Mouse (Mus musculus) erythroid progenitor cell, adult 5-6 weeks (primary cell): ENCODE data around the gene Ebf4. TPM values are rescaled to one million over a fixed set of nuclear protein-coding genes. Genes with fewer than 3 reads are reported as not detected.

ENCODE experiments used
- ATAC-seq: replicated peaks from 2 replicates; pipeline ENCODE4 v1.8.0; 2016; ENCODE audit warnings: moderate number of reproducible peaks, mild to moderate bottlenecking, moderate TSS enrichment, inconsistent platforms; ENCODE audit not compliant: poor library complexity, low FRiP score, severe bottlenecking
- total RNA-seq, 2 experiments: library from RNA; stranded (forward) in 1 of 2; stranded (reverse) in 1 of 2; fragments of 150-400 nt in 1 of 2; fragments of 186-747, 209-891 nt in 1 of 2; gene quantifications; 2 replicates each; pipeline versions ENCODE4 v1.2.3 to v1.2.4; 2015 to 2017; ENCODE audit warnings: low replicate concordance in 2 of 2

Gene Ebf4
- not detected in 2 replicates for total RNA-seq (2015; ENCODE audit: low replicate concordance)
- total RNA-seq (2017; ENCODE audit: low replicate concordance): 0.64 TPM in 1 of 2 replicates, not detected in the other

- no peak for ATAC-seq
These were observed at the start of gene Ebf4 for GRCm38 (mm10) chr2:130294936-130295277. Ebf4 (plus strand) TSS chr2:130295169.

- ATAC-seq: peak; percentile 72; the same call in 1 of the 2 replicates
These were observed 48.1 kb upstream of the Ebf4 start for GRCm38 (mm10) chr2:130246912-130247311.

- ATAC-seq: no peak; the same call in 1 of the 2 replicates
These were observed 46.7 kb upstream of the Ebf4 start for GRCm38 (mm10) chr2:130248226-130248625.

- ATAC-seq: no peak
These were observed 38.2 kb upstream of the Ebf4 start for GRCm38 (mm10) chr2:130256762-130257161.

GRCm38 (mm10) chr2:130260822-130261221, 34.1 kb upstream of the Ebf4 start:
- ATAC-seq: no peak

GRCm38 (mm10) chr2:130261914-130262313, 33.1 kb upstream of the Ebf4 start:
- no peak for ATAC-seq

GRCm38 (mm10) chr2:130262398-130262797, 32.6 kb upstream of the Ebf4 start:
- ATAC-seq: peak; percentile 84

GRCm38 (mm10) chr2:130265520-130265919, 29.4 kb upstream of the Ebf4 start:
- peak; percentile 55 for ATAC-seq

- no peak for ATAC-seq
These were observed 26.9 kb upstream of the Ebf4 start for GRCm38 (mm10) chr2:130268074-130268473.

GRCm38 (mm10) chr2:130273732-130274131, 21.2 kb upstream of the Ebf4 start:
- ATAC-seq: peak; percentile 49

GRCm38 (mm10) chr2:130274149-130274861, 20.7 kb upstream of the Ebf4 start, which contains the start of gene Nop56:
Nop56 (plus strand) TSS chr2:130274430.
- ATAC-seq: peak; percentile 93

GRCm38 (mm10) chr2:130274862-130275261, 20.1 kb upstream of the Ebf4 start:
- no peak for ATAC-seq

GRCm38 (mm10) chr2:130275649-130276048, 19.3 kb upstream of the Ebf4 start:
- ATAC-seq: peak; percentile 52

GRCm38 (mm10) chr2:130279600-130280091, 15.3 kb upstream of the Ebf4 start:
- ATAC-seq: no peak

GRCm38 (mm10) chr2:130280224-130280623, 14.7 kb upstream of the Ebf4 start:
- no peak for ATAC-seq

- no peak for ATAC-seq
These were observed 14.2 kb upstream of the Ebf4 start for GRCm38 (mm10) chr2:130280818-130281217.

- ATAC-seq: peak; percentile 97
These were observed 10.9 kb upstream of the Ebf4 start, which contains the start of gene Idh3b for GRCm38 (mm10) chr2:130283854-130284654. Idh3b (minus strand) TSS chr2:130284547.

GRCm38 (mm10) chr2:130289086-130289485, 5.9 kb upstream of the Ebf4 start:
- no peak for ATAC-seq

- peak; percentile 65; the same call in 1 of the 2 replicates for ATAC-seq
These were observed 3.5 kb upstream of the Ebf4 start for GRCm38 (mm10) chr2:130291434-130291833.

- ATAC-seq: no peak
These were observed 2.0 kb upstream of the Ebf4 start for GRCm38 (mm10) chr2:130293009-130293408.

- no peak for ATAC-seq
These were observed 1.5 kb upstream of the Ebf4 start for GRCm38 (mm10) chr2:130293486-130293885.
